Mouse (Mus musculus): ENCODE results near the gene Tradd.
"Not testable (repeated sequence)": the region's sequence is repeated elsewhere in the genome, so short reads cannot be mapped to it uniquely, and the experiment has no call there.

DNA sequence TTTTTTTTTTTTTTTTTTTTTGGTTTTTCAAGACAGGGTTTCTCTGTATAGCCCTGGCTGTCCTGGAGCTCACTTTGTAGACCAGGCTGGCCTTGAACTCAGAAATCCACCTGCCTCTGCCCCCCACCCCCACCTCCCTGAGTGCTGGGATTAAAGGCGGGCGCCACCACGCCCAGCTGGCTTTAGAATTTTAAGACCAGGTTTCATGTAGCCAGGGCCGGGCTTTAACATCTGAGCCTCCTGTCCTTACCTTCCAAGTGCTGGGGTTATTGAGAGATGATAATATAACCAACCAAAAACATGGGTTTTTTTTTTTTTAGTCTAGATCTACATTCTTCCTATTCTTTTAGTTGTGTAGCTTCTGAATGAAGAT lies 32.1 kb downstream of the Tradd start:
- TF ChIP-seq GATA1 (IDR thresholded peaks at IDR 0.05; ENCODE audit: borderline replicate concordance, low read length); FLI1 (IDR thresholded peaks at IDR 0.05; ENCODE audit: low read length): not testable (repeated sequence)
